Mouse (Mus musculus) myocyte (in vitro differentiated cells): Measurements from ENCODE around the gene Efna2.

Experiments
- CEBPB ChIP-seq: IDR thresholded peaks from 2 replicates; pipeline ENCODE4 v1.6.1; 2011; ENCODE audit warnings: mild to moderate bottlenecking, moderate library complexity; ENCODE audit not compliant: poor library complexity, insufficient read depth, severe bottlenecking
- E2F4 ChIP-seq: IDR thresholded peaks from one replicate; pipeline ENCODE4 v1.6.1; 2011; ENCODE audit warnings: mild to moderate bottlenecking, control low read depth, moderate library complexity; ENCODE audit not compliant: insufficient read depth
- MAX ChIP-seq: IDR thresholded peaks from one replicate; pipeline ENCODE4 v1.6.1; 2011; ENCODE audit warnings: low read depth, mild to moderate bottlenecking, control low read depth
- MYOD1 ChIP-seq, 3 experiments: IDR thresholded peaks; one replicate each; pipeline ENCODE4 v1.6.1; 2011; ENCODE audit warnings: control low read depth in 2 of 3, low read depth in 2 of 3, mild to moderate bottlenecking in 2 of 3, moderate library complexity in 1 of 3; ENCODE audit not compliant: insufficient read length in 2 of 3, control insufficient read depth in 1 of 3
- MYOG ChIP-seq, 3 experiments: IDR thresholded peaks; one replicate each; pipeline ENCODE4 v1.6.1; 2011; ENCODE audit warnings: control low read depth in 2 of 3, low read depth in 2 of 3, mild to moderate bottlenecking in 2 of 3; ENCODE audit not compliant: insufficient read length in 2 of 3, control insufficient read depth in 1 of 3, insufficient read depth in 1 of 3
- POLR2A ChIP-seq: IDR thresholded peaks from one replicate; pipeline ENCODE4 v1.6.1; 2011; ENCODE audit warnings: low read depth, mild to moderate bottlenecking, control low read depth, moderate library complexity; ENCODE audit not compliant: insufficient read length
- POLR2AphosphoS2 ChIP-seq: IDR thresholded peaks from one replicate; pipeline ENCODE4 v1.6.1; 2011; ENCODE audit warnings: low read depth, control low read depth; ENCODE audit not compliant: insufficient read length
- REST ChIP-seq: IDR thresholded peaks from one replicate; pipeline ENCODE4 v1.6.1; 2011; ENCODE audit warnings: mild to moderate bottlenecking, control low read depth, moderate library complexity; ENCODE audit not compliant: insufficient read depth, insufficient read length
- SRF ChIP-seq: IDR thresholded peaks from one replicate; pipeline ENCODE4 v1.6.1; 2011; ENCODE audit warnings: low read depth; ENCODE audit not compliant: control insufficient read depth, insufficient read length
- TCF12 ChIP-seq: IDR thresholded peaks from one replicate; pipeline ENCODE4 v1.6.1; 2011; ENCODE audit warnings: mild to moderate bottlenecking, control low read depth; ENCODE audit not compliant: poor library complexity, insufficient read depth, severe bottlenecking
- TCF3 ChIP-seq: IDR thresholded peaks from one replicate; pipeline ENCODE4 v1.6.1; 2011; ENCODE audit warnings: low read depth, control low read depth; ENCODE audit not compliant: insufficient read length
- USF1 ChIP-seq: IDR thresholded peaks from one replicate; pipeline ENCODE4 v1.6.1; 2011; ENCODE audit warnings: low read depth, mild to moderate bottlenecking, control low read depth, moderate library complexity

DNA sequence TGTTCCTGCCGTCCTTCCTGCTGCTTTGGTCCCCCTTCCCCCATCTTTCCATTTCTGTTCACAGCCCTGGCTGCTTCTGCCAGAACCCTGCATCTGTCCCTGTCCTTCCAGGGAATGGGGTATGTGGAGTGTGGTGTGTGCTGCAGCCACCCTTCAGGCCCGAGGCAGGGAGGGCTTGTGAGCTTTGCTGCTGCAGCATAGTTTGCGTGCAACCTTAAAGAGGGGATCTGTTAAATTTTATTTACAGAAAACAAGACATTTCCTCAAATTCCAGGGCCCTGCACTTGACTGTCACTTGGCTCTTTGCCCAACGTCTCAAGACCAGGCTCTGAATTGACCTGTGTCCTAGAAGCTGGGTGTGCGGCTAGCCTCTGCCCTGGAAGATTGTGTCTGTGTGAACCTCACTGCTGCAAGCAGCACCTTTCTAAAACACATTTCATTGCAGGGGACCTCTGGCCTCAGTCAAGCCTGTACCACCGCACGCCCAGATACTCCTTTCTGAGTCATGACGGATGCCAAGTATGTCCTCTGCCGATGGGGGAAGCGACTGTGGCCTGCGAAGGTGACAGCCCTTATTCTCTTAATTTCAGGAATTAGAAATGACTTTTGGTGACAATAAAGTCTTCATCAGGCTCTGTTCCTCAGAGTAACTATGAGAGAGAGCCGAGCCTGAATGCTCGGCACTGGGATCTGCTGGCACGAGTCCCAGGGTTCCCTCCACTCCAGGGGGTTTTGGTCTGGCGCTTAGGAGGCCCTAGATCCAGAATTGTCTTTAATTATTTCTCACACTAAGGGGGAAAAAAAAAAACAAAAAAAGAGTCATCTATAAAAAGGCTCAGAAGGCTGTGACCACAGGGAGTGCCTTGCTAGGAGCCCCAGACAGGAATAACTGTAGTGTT, 48.8 kb downstream of the Efna2 start:
- TF ChIP-seq POLR2AphosphoS2 (no peak), MYOD1 (IDR thresholded peaks at IDR 0.05; ENCODE audit: control insufficient read depth in 1 of 3, insufficient read length in 2 of 3, low read depth in 2 of 3) (peak; percentile 94 to 98 (median 97)), POLR2A (no peak), CEBPB (no peak), TCF12 (peak; percentile 51), SRF (no peak), E2F4 (no peak), USF1 (no peak), MYOG (IDR thresholded peaks at IDR 0.05; ENCODE audit: control insufficient read depth in 1 of 3, insufficient read depth in 1 of 3, insufficient read length in 2 of 3, low read depth in 2 of 3) (peak in 2 of 3 experiments; percentile 5 to 58), MAX (no peak), TCF3 (peak; percentile 45), REST (no peak)
